Mouse (Mus musculus) spleen, adult 10 weeks (tissue): ENCODE measurements around the gene 4930524J08Rik. TPM values are rescaled to one million over a fixed set of nuclear protein-coding genes. Genes with fewer than 3 reads are reported as not detected.

Source experiments
- polyA plus RNA-seq: library from polyadenylated mRNA; stranded (reverse); fragments of 350-450 nt; fragmentation: Illumina TruSeq; extraction: RNeasy Lipid Tissue Mini Kit (QIAGEN cat#74804); gene quantifications from one replicate; pipeline ENCODE4 v1.2.3, GENCODE M21; 2015; ENCODE audit warnings: low replicate concordance; ENCODE audit not compliant: insufficient read depth

Gene 4930524J08Rik
- polyA plus RNA-seq = not detected

GRCm38 (mm10) chr5:99978699-99979442 lies at the start of gene 4930524J08Rik, which contains the start of gene Hnrnpd:
Gene 4930524J08Rik, plus strand, starts transcription at chr5:99979061.
Gene Hnrnpd, minus strand, starts transcription at chr5:99978938.

Other genes with a start within 250 kb of the 4930524J08Rik start
- 79.3 TPM for gene Rasgef1b, start 250.0 kb upstream of the 4930524J08Rik start, polyA plus RNA-seq
- gene Vamp9, start 72.8 kb upstream of the 4930524J08Rik start, polyA plus RNA-seq = not detected
- 522 TPM for gene Hnrnpd, start 123 bp upstream of the 4930524J08Rik start, polyA plus RNA-seq
- gene Hnrnpdl, start 60.6 kb downstream of the 4930524J08Rik start, polyA plus RNA-seq = 416 TPM
- gene Enoph1, start 60.9 kb downstream of the 4930524J08Rik start, polyA plus RNA-seq = 11.8 TPM
- gene Tmem150c, start 180.7 kb downstream of the 4930524J08Rik start, polyA plus RNA-seq = 5.1 TPM